Mouse (Mus musculus): ENCODE measurements at regions not wholly inside any gene's neighbourhood (a gene's known extent, or its start where the extent isn't known, plus 50 kb on each side); places are given as distances from the start of the nearest gene placed in this dataset.

GRCm38 (mm10) chr15:59756141-59756540 is 260.3 kb downstream of the 4933412E24Rik start:
- no peak for ATAC-seq (ENCODE audit: insufficient number of reproducible peaks, insufficient read depth, low FRiP score, low TSS enrichment, low read depth)
- H3K36me3 ChIP-seq = no peaks in the 10 kb centered on the region
- H3K9ac ChIP-seq = no peak overlapping the region
- H3K4me2 ChIP-seq = no peak overlapping the region
- WGBS = 59% methylated on average over 6 of the region's 6 CpGs
- no peak overlapping the region for H3K27ac ChIP-seq
- H3K4me1 ChIP-seq = peaks cover 4% of the 10 kb centered on the region; the same call in 1 of the 2 replicates
- H3K4me3 ChIP-seq = no peak overlapping the region
- 0 out of 2 replicates have a peak, but pooled peaks cover 2% of the 10 kb centered on the region for H3K27me3 ChIP-seq
- no peaks in the 10 kb centered on the region for H3K9me3 ChIP-seq

GRCm38 (mm10) chr15:59754906-59755305 is 261.5 kb downstream of the 4933412E24Rik start:
- Histone ChIP-seq H3K27me3 (0 out of 2 replicates have a peak, but pooled peaks cover 2% of the 10 kb centered on the region), H3K36me3 (no peaks in the 10 kb centered on the region), H3K4me2 (no peak overlapping the region), H3K27ac (no peak overlapping the region), H3K4me1 (peaks cover 4% of the 10 kb centered on the region; the same call in 1 of the 2 replicates), H3K4me3 (no peak overlapping the region), H3K9ac (no peak overlapping the region), H3K9me3 (no peaks in the 10 kb centered on the region)
- WGBS = 80% methylated on average over 13 of the region's 13 CpGs
- ATAC-seq (ENCODE audit: insufficient number of reproducible peaks, insufficient read depth, low FRiP score, low TSS enrichment, low read depth) = no peak

GRCm38 (mm10) chr15:59752277-59752676 is 264.1 kb downstream of the 4933412E24Rik start:
- H3K9ac ChIP-seq = no peak overlapping the region
- H3K27ac ChIP-seq = no peak overlapping the region
- H3K4me3 ChIP-seq = no peak overlapping the region
- no peaks in the 10 kb centered on the region for H3K27me3 ChIP-seq
- no peaks in the 10 kb centered on the region for H3K36me3 ChIP-seq
- no peaks in the 10 kb centered on the region for H3K9me3 ChIP-seq
- ATAC-seq (ENCODE audit: insufficient number of reproducible peaks, insufficient read depth, low FRiP score, low TSS enrichment, low read depth) = no peak
- no peaks in the 10 kb centered on the region for H3K4me1 ChIP-seq
- no peak overlapping the region for H3K4me2 ChIP-seq
- WGBS = 80% methylated on average over 1 of the region's 1 CpGs

GRCm38 (mm10) chr15:59746290-59746689 is 270.1 kb downstream of the 4933412E24Rik start:
- H3K27me3 ChIP-seq = no peaks in the 10 kb centered on the region
- H3K9ac ChIP-seq = no peak overlapping the region
- no peak overlapping the region for H3K4me3 ChIP-seq
- no peak for ATAC-seq (ENCODE audit: insufficient number of reproducible peaks, insufficient read depth, low FRiP score, low TSS enrichment, low read depth)
- WGBS = 82% methylated on average over 9 of the region's 9 CpGs
- no peak overlapping the region for H3K27ac ChIP-seq
- no peaks in the 10 kb centered on the region for H3K4me1 ChIP-seq
- no peaks in the 10 kb centered on the region for H3K9me3 ChIP-seq
- no peak overlapping the region for H3K4me2 ChIP-seq
- H3K36me3 ChIP-seq = no peaks in the 10 kb centered on the region

- WGBS = 68% methylated on average over 5 of the region's 5 CpGs
- Histone ChIP-seq H3K4me1 (no peaks in the 10 kb centered on the region), H3K4me3 (no peak overlapping the region), H3K9ac (no peak overlapping the region), H3K36me3 (no peaks in the 10 kb centered on the region), H3K4me2 (no peak overlapping the region), H3K27ac (no peak overlapping the region), H3K9me3 (no peaks in the 10 kb centered on the region), H3K27me3 (no peaks in the 10 kb centered on the region)
- ATAC-seq (ENCODE audit: insufficient number of reproducible peaks, insufficient read depth, low FRiP score, low TSS enrichment, low read depth) = no peak
Measured at GRCm38 (mm10) chr15:59744411-59744931, 271.9 kb downstream of the 4933412E24Rik start.

- Histone ChIP-seq H3K27me3 (no peaks in the 10 kb centered on the region), H3K4me1 (no peaks in the 10 kb centered on the region), H3K4me3 (no peak overlapping the region), H3K9ac (no peak overlapping the region), H3K4me2 (no peak overlapping the region), H3K36me3 (no peaks in the 10 kb centered on the region), H3K27ac (no peak overlapping the region), H3K9me3 (no peaks in the 10 kb centered on the region)
- ATAC-seq (ENCODE audit: insufficient number of reproducible peaks, insufficient read depth, low FRiP score, low TSS enrichment, low read depth) = no peak
- 83% methylated on average over 5 of the region's 5 CpGs for WGBS
Measured at GRCm38 (mm10) chr15:59739197-59739596, 277.2 kb downstream of the 4933412E24Rik start.

- Histone ChIP-seq H3K9ac (no peak overlapping the region), H3K4me1 (no peaks in the 10 kb centered on the region), H3K36me3 (no peaks in the 10 kb centered on the region), H3K4me3 (no peak overlapping the region), H3K27me3 (no peaks in the 10 kb centered on the region; the same call in 1 of the 2 replicates), H3K4me2 (no peak overlapping the region), H3K9me3 (no peaks in the 10 kb centered on the region), H3K27ac (no peak overlapping the region)
- 79% methylated on average over 4 of the region's 4 CpGs for WGBS
- ATAC-seq (ENCODE audit: insufficient number of reproducible peaks, insufficient read depth, low FRiP score, low TSS enrichment, low read depth) = no peak
Measured at GRCm38 (mm10) chr15:59737247-59737646, 279.2 kb downstream of the 4933412E24Rik start.

- no peak for ATAC-seq (ENCODE audit: insufficient number of reproducible peaks, insufficient read depth, low FRiP score, low TSS enrichment, low read depth)
- Histone ChIP-seq H3K4me3 (no peak overlapping the region), H3K4me1 (no peaks in the 10 kb centered on the region), H3K27ac (no peak overlapping the region), H3K9me3 (no peaks in the 10 kb centered on the region), H3K27me3 (no peaks in the 10 kb centered on the region; the same call in 1 of the 2 replicates), H3K4me2 (no peak overlapping the region), H3K9ac (no peak overlapping the region), H3K36me3 (no peaks in the 10 kb centered on the region)
- WGBS = 67% methylated on average over 1 of the region's 1 CpGs
Measured at GRCm38 (mm10) chr15:59734376-59734775, 282.0 kb downstream of the 4933412E24Rik start.

GRCm38 (mm10) chr15:59733932-59734331 is 282.5 kb downstream of the 4933412E24Rik start:
- no peak for ATAC-seq (ENCODE audit: insufficient number of reproducible peaks, insufficient read depth, low FRiP score, low TSS enrichment, low read depth)
- Histone ChIP-seq H3K9ac (no peak overlapping the region), H3K9me3 (no peaks in the 10 kb centered on the region), H3K4me2 (no peak overlapping the region), H3K27me3 (no peaks in the 10 kb centered on the region; the same call in 1 of the 2 replicates), H3K27ac (no peak overlapping the region), H3K4me3 (no peak overlapping the region), H3K4me1 (no peaks in the 10 kb centered on the region), H3K36me3 (no peaks in the 10 kb centered on the region)
- WGBS = 84% methylated on average over 3 of the region's 3 CpGs

- ATAC-seq (ENCODE audit: insufficient number of reproducible peaks, insufficient read depth, low FRiP score, low TSS enrichment, low read depth) = no peak
- H3K4me2 ChIP-seq = no peak overlapping the region
- 79% methylated on average over 12 of the region's 12 CpGs for WGBS
- no peak overlapping the region for H3K4me3 ChIP-seq
- H3K9ac ChIP-seq = no peak overlapping the region
- H3K4me1 ChIP-seq = no peaks in the 10 kb centered on the region
- H3K9me3 ChIP-seq = no peaks in the 10 kb centered on the region
- no peaks in the 10 kb centered on the region for H3K36me3 ChIP-seq
- no peak overlapping the region for H3K27ac ChIP-seq
- H3K27me3 ChIP-seq = no peaks in the 10 kb centered on the region; the same call in 1 of the 2 replicates
Measured at GRCm38 (mm10) chr15:59733031-59733810, 283.2 kb downstream of the 4933412E24Rik start.

- 71% methylated on average over 8 of the region's 8 CpGs for WGBS
- H3K36me3 ChIP-seq = no peaks in the 10 kb centered on the region
- H3K4me2 ChIP-seq = no peak overlapping the region
Measured at GRCm38 (mm10) chr15:59731129-59731528, 285.3 kb downstream of the 4933412E24Rik start.

More at GRCm38 (mm10) chr15:59731129-59731528, 285.3 kb downstream of the 4933412E24Rik start:
- no peaks in the 10 kb centered on the region for H3K4me1 ChIP-seq
- H3K27ac ChIP-seq = no peak overlapping the region
- H3K9ac ChIP-seq = no peak overlapping the region
- H3K9me3 ChIP-seq = no peaks in the 10 kb centered on the region
- ATAC-seq (ENCODE audit: insufficient number of reproducible peaks, insufficient read depth, low FRiP score, low TSS enrichment, low read depth) = no peak
- no peak overlapping the region for H3K4me3 ChIP-seq
- H3K27me3 ChIP-seq = no peaks in the 10 kb centered on the region; the same call in 1 of the 2 replicates

All from embryonic facial prominence, embryonic 13.5 days (tissue).